Mouse (Mus musculus): Measurements from ENCODE around the gene Acaa1a.

Gene Acaa1a

DNA sequence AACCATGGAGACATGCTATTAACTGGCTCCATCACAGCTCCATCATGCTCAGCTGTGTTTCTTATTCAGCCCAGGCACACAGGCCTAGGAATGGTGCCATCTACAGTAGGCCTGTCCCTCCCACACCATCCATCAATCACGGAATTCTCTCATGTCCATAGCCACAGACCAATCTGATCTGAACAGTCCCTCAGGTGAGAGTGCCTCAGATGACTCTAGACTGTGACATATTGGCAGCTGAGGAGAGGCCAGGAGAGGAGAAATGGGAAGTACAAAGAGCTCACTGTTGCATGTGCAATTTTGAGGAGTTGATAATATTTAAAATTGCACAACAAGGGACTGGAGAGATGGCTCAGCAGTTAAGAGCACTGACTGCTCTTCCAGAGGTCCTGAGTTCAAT is 55.3 kb downstream of the Acaa1a start:
- no peak for DNase-seq

All from thymus, postnatal 25 days (tissue).